Mouse (Mus musculus) fibroblast of lung, adult 2 months (primary cell): ENCODE measurements around the gene Itgb6.
A peak's percentile ranks its signal among the peaks of the same experiment; 100 is the strongest.

Experiments
- DNase-seq: peaks from one replicate; pipeline ENCODE4 v3.0.0-alpha.2; 2011; ENCODE audit warnings: low read depth

The Itgb6 gene

DNA sequence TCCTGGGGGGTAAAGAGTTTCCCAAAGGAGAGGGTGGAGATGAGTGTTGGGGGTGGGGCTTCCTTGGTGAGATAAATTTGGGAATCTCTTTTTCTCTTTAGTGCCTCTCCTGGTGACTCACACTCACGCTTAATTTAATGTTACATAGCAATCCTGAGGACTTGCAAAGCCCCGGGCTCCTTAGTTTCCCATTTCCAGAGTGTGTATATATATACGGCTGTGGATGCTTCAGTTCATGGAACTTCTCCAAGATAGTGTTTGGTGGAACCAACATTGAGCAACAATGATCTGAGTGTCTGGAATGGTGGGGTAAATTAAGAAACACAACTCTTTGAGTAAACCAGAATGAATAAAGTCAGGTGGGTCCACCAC, 108.6 kb downstream of the Itgb6 start:
- no peak for DNase-seq

- DNase-seq, result no peak
Observed at GRCm38 (mm10) chr2:60612906-60613856, 109.3 kb downstream of the Itgb6 start.

GRCm38 (mm10) chr2:60611622-60612021, 110.8 kb downstream of the Itgb6 start:
- DNase-seq, result no peak

- DNase-seq, result no peak
Observed at GRCm38 (mm10) chr2:60609436-60610199, 112.8 kb downstream of the Itgb6 start.

DNA sequence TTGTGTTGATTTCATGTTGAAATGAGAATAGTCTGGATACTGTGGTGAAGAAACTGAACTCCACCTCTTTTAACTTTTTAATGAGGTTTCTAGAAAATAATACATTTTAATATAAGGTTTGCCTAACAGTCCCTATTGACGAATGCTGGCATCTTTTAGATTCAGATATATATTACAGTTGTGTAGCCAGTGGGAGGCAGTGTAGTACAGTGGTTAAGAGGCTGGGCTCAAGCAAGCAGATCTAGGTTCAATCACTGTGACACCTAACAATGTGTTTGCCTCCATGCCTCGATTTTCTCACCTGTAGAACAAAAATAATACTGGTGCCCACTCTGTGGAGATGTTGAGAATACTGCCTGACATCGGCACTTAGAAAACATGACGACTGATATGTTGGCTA, 114.5 kb downstream of the Itgb6 start:
- peak; percentile 19 for DNase-seq

DNA sequence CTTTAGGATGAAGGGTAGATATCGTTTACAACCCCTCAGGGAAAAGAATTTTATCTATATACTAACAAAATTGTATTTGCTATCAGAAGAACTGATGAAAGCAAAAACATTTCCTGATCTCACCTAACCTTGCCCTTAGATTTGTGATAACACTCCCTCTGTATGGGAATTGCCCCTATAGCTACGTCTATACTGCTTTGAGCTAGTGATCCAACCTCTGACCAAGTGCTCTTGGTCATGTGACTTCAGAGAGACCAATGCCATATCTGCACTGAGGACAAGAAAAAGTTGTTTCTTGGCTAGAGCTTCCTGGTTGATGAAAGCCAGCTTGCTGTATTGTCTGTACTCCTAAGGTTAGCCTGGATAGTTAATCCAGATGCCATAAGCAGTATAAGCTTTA, 121.1 kb downstream of the Itgb6 start:
- DNase-seq, result no peak

GRCm38 (mm10) chr2:60600863-60601262, 121.6 kb downstream of the Itgb6 start:
- DNase-seq, result no peak

DNA sequence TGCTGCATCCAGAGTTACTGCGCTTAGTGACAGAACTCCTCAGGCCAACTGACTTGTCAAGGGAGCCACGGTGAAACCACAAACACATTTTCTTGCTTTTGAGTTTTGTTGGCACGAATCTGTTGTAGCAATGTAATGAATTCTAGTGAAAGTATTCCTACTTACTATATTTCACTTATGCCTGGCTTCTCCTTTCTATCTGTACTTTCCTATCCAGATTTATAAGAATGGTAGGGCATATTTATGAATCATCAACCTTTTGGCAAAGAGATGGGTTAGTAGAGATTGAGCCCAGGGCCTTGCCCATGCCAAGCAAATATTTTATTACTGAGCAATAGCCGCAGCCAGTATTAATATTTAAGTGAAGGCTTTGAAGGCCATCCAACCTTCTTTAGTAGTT, 139.0 kb downstream of the Itgb6 start:
- DNase-seq, result peak; percentile 41

DNA sequence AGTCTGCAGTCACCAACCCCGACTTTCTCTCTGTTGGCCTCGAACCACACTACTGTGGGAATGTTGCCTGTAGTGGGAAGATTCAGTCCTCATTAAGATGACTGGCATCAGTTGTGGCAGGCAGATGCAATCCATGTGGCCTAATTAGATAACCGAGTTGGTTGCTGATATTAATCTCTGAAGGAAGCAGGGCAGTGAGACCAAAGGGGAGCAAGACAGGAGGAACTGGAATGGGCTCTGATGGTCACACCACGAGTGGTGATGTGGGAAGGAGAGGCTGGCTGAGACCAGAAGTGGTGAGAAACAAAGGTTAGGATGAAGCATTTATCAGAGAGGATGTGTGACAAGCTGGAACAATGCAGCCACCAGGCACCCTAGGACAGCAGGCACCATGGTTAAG, 167.9 kb downstream of the Itgb6 start:
- no peak for DNase-seq

- DNase-seq, result no peak
Observed at GRCm38 (mm10) chr2:60552902-60553682, 169.4 kb downstream of the Itgb6 start, which contains the start of gene Pla2r1. TSS of gene Pla2r1 (minus strand) at chr2:60553308.

DNA sequence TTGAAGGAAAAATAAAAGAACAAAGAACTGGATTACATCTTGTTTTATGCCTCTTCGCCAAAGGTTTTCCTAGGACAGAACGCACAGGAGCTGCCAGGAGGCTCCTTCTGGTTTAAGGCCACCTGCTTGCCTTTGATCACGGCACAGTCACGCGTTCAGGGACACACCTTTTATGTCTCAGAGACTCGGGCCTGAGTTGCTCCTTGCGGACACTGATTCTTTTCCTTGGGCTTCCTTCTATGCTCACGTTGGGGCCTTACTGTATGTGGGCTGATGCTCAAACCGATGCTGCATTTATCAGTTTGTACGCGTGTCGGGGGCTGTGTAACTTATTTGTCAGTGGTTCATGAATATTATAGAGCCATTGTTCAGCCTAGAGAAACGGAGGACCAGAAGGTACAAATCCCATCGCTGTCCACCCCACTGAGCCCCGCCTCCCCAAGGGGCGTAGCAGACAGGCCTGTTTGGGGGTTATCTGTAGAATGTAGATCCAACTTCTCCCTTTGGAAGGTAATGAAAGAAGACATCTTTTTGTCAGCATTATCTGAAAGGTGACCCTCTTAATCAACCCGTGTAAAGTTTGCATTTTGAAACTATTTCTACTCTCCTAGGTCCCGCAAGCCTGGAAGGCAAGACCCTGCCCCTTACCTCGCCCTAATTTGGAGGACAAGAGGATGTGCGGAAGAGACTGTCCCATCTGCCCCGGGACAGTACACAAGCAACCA, 170.1 kb downstream of the Itgb6 start:
- DNase-seq, result no peak

- no peak for DNase-seq
Observed at GRCm38 (mm10) chr2:60551673-60552072, 170.8 kb downstream of the Itgb6 start.

GRCm38 (mm10) chr2:60550521-60550920, 171.9 kb downstream of the Itgb6 start:
- no peak for DNase-seq

GRCm38 (mm10) chr2:60549851-60550250, 172.6 kb downstream of the Itgb6 start:
- DNase-seq, result no peak
